In genomic region chr5:20748856-20749255, GRCm38 (mm10) we compare ENCODE assay signal across 14 mouse cellular contexts.
"Had no signal": no experiment of that assay in that cellular context is flagged by ENCODE, and none has a peak within 500 bp of the region (broad histone marks: within the 10 kb centered on the region; RNA-seq: fewer than 3 reads in every experiment).

No protein-coding gene starts in this region.

- H3K27ac ChIP-seq: liver, embryonic 14.5 days; midbrain, embryonic 10.5 days; neural tube, embryonic 13.5 days; neural tube, embryonic 15.5 days had no signal

- H3K4me2 ChIP-seq: lung, embryonic 14.5 days; neural tube, embryonic 13.5 days; neural tube, embryonic 15.5 days had no signal

- H3K4me3 ChIP-seq: midbrain, embryonic 10.5 days; myocyte; neural tube, embryonic 13.5 days; neural tube, embryonic 15.5 days had no signal

- H3K36me3 ChIP-seq: midbrain, embryonic 10.5 days; neural tube, embryonic 13.5 days; neural tube, embryonic 15.5 days had no signal

- H3K9ac ChIP-seq: liver, embryonic 14.5 days; lung, embryonic 14.5 days; neural tube, embryonic 13.5 days; neural tube, embryonic 15.5 days had no signal

- H3K9me3 ChIP-seq: midbrain, embryonic 10.5 days; neural tube, embryonic 13.5 days; neural tube, embryonic 15.5 days had no signal

- H3K27me3 ChIP-seq: neural tube, embryonic 13.5 days; neural tube, embryonic 15.5 days had no signal

- DNase-seq: lung, adult 18-20 months; lung, embryonic 14.5 days; lung, postnatal 10 days; lung, postnatal 4 days; retina, postnatal 1 day; right cerebral cortex, adult 18-20 months; right cerebral cortex, postnatal 25 days; right cerebral cortex, postnatal 4 days; spleen, adult 18-20 months had no signal
